27 mouse cellular contexts compared by ENCODE assay signal in the genomic region with DNA sequence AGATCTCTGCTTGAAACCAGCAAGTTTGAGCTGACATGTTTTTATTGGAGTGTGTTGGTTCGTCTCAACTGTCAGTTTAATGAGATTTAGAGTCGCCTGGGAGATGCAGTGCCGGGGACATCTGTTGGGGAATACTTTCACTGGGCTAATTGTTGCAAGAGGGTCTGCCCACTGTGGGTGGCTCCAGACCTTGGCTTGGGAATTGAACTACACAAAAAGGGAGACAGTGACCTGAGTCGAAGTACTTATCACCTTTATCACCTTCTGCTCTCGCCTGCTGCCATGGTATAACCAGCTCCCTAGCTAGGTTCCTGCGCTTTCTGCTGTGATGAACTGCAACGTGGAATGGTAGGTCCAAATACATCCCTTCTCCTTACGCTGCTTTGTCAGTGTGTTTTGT.
"Had no signal": no experiment of that assay in that cellular context is flagged by ENCODE, and none has a peak within 500 bp of the region (broad histone marks: within the 10 kb centered on the region; RNA-seq: fewer than 3 reads in every experiment).

No protein-coding gene starts in this region.

- H3K9ac ChIP-seq: embryonic facial prominence, embryonic 12.5 days; embryonic facial prominence, embryonic 13.5 days; embryonic facial prominence, embryonic 15.5 days; forebrain, embryonic 12.5 days; forebrain, embryonic 13.5 days; forebrain, embryonic 15.5 days; forebrain, postnatal 0 days had no signal

- H3K4me2 ChIP-seq: embryonic facial prominence, embryonic 12.5 days; embryonic facial prominence, embryonic 13.5 days; embryonic facial prominence, embryonic 15.5 days; forebrain, embryonic 12.5 days; forebrain, embryonic 13.5 days; forebrain, embryonic 15.5 days had no signal

- DNase-seq: cerebellum, adult 2 months; cerebellum, adult 8-10 months; cerebellum, adult 9-10 months; cerebellum, adult 9-11 months; cerebellum, postnatal 10 days; cerebellum, postnatal 14 days; cerebellum, postnatal 25 days; cerebellum, postnatal 36 days; embryo, embryonic 11 days; forebrain, postnatal 0 days; gastrocnemius, adult 2 months; gastrocnemius, postnatal 10 days; gastrocnemius, postnatal 14 days; gastrocnemius, postnatal 25 days; gastrocnemius, postnatal 36 days; heart, adult 18-20 months; heart, adult 2 months had no signal

- H3K4me3 ChIP-seq: embryonic facial prominence, embryonic 10.5 days; embryonic facial prominence, embryonic 12.5 days; embryonic facial prominence, embryonic 13.5 days; embryonic facial prominence, embryonic 15.5 days; erythroblast, embryonic 14.5 days; forebrain, embryonic 10.5 days; forebrain, embryonic 12.5 days; forebrain, embryonic 13.5 days; forebrain, embryonic 15.5 days; gastrocnemius, adult 2 months; heart, adult 2 months had no signal

- H3K27ac ChIP-seq: embryonic facial prominence, embryonic 10.5 days; embryonic facial prominence, embryonic 12.5 days; embryonic facial prominence, embryonic 13.5 days; embryonic facial prominence, embryonic 15.5 days; forebrain, embryonic 10.5 days; forebrain, embryonic 12.5 days; forebrain, embryonic 13.5 days; forebrain, embryonic 15.5 days; gastrocnemius, adult 2 months; heart, adult 2 months had no signal

- H3K9me3 ChIP-seq: embryonic facial prominence, embryonic 12.5 days; embryonic facial prominence, embryonic 13.5 days; embryonic facial prominence, embryonic 15.5 days; forebrain, embryonic 12.5 days; forebrain, embryonic 13.5 days; forebrain, embryonic 15.5 days had no signal

- H3K27me3 ChIP-seq: embryonic facial prominence, embryonic 12.5 days; embryonic facial prominence, embryonic 13.5 days; embryonic facial prominence, embryonic 15.5 days; forebrain, embryonic 12.5 days; forebrain, embryonic 13.5 days; forebrain, embryonic 15.5 days had no signal

- ATAC-seq: forebrain, embryonic 13.5 days; forebrain, embryonic 14.5 days; forebrain, embryonic 15.5 days; forebrain, postnatal 0 days had no signal

- H3K36me3 ChIP-seq: embryonic facial prominence, embryonic 10.5 days; embryonic facial prominence, embryonic 12.5 days; embryonic facial prominence, embryonic 13.5 days; embryonic facial prominence, embryonic 15.5 days; forebrain, embryonic 10.5 days; forebrain, embryonic 12.5 days; forebrain, embryonic 15.5 days had no signal

- H3K4me1 ChIP-seq: embryonic facial prominence, embryonic 12.5 days; embryonic facial prominence, embryonic 13.5 days; embryonic facial prominence, embryonic 15.5 days; forebrain, embryonic 15.5 days had no signal
